Mouse (Mus musculus) spleen, adult 2 months (tissue): ENCODE measurements around the gene Hist3h2ba.

Experiments used
- CTCF ChIP-seq: fragments of 200-500 bp; IDR thresholded peaks from 2 replicates; pipeline ENCODE4 v1.5.1; 2011; ENCODE audit warnings: mild to moderate bottlenecking, inconsistent platforms; ENCODE audit not compliant: insufficient read depth, insufficient read length, insufficient replicate concordance; ENCODE audit errors: extremely low read depth
- POLR2A ChIP-seq: fragments of 200-500 bp; IDR thresholded peaks from 2 replicates; pipeline ENCODE4 v1.6.1; 2011; ENCODE audit warnings: low read depth, low read length, inconsistent platforms

- TF ChIP-seq CTCF (no peak), POLR2A (no peak)
Observed at GRCm38 (mm10) chr11:58965001-58965760, 16.5 kb downstream of the Hist3h2ba start.
